Mouse (Mus musculus): Measurements from ENCODE around the gene Slc9a4. TPM values are rescaled to one million over a fixed set of nuclear protein-coding genes. Genes with fewer than 3 reads are reported as not detected.

Slc9a4 gene
- 0.07 TPM for polyA plus RNA-seq (2012; fragmentation: generic; extraction: Trizol)
- long read RNA-seq, experiment 1, result 0 reads
- long read RNA-seq, experiment 2, partial matches to known transcripts, result 1 of 3 reads
- long read RNA-seq, experiment 2, other reads (novel, unspliced or antisense), result 2 of 3 reads

DNA sequence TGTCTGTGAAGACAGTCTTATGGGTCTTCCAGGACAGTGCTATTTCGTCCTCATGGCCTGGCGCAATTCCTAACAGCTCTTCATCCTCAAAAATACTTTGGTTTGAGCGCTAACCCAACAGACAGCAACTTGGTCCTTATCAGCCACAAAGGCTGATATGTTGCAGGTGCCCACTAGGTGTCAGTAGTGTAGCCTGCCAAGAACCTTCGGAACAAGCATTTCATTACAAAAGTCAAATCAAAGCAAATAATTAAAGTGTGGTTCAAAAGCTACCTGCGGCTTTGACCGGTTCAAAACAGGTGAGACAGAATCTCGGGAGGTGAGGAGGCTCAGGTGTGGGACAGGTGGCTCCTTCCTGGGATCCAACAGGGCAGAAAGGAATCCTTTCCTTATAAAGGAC lies at the start of gene Slc9a4:
Gene Slc9a4 (plus strand): TSS at position 298 of the 400 bp plus-strand sequence.
- H3K27me3 ChIP-seq (ENCODE audit: control insufficient read depth, insufficient read depth, insufficient read length), result no peaks in the 10 kb centered on the region
- TF ChIP-seq MYOG (IDR thresholded peaks at IDR 0.05; ENCODE audit: control insufficient read depth, extremely low read depth, insufficient read length) (no peak), CTCF (IDR thresholded peaks at IDR 0.05; ENCODE audit: control insufficient read depth, insufficient read depth, insufficient read length) (no peak), CEBPB (IDR thresholded peaks at IDR 0.05; ENCODE audit: low read depth) (no peak), MYOD1 (IDR thresholded peaks at IDR 0.05; ENCODE audit: control insufficient read depth, insufficient read length, low read depth) (no peak), FOSL1 (IDR thresholded peaks at IDR 0.05; ENCODE audit: insufficient read depth, low read length, poor library complexity, severe bottlenecking) (no peak), MAX (IDR thresholded peaks at IDR 0.05) (no peak), USF1 (IDR thresholded peaks at IDR 0.05; ENCODE audit: low read depth) (no peak)

DNA sequence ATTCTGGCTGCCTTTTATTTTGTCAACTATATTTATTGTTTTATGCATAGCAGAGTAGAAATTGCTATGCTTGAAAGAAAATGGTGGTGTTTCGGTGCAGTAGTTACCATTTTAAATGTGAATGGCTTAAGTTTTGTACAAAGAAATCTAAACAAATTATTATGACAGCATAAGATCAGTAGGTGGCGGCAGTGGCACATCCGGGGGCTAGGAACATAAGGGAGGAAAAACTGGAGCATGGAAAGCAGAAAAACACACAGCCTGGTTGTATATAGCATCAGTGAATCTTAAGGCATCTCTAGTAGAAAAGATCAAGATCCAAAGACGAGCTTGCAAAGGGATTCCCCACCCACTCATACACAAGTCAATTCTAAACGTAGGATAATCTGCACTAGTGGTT lies 42.3 kb upstream of the Slc9a4 start:
- H3ac ChIP-seq (ENCODE audit: control insufficient read depth, insufficient read length, low read depth), result no peak overlapping the region
- TF ChIP-seq MYOD1 (IDR thresholded peaks at IDR 0.05; ENCODE audit: control insufficient read depth, insufficient read length, low read depth) (no peak), MYOG (IDR thresholded peaks at IDR 0.05; ENCODE audit: control insufficient read depth, extremely low read depth, insufficient read length) (no peak), FOSL1 (IDR thresholded peaks at IDR 0.05; ENCODE audit: insufficient read depth, low read length, poor library complexity, severe bottlenecking) (no peak), CTCF (IDR thresholded peaks at IDR 0.05; ENCODE audit: control insufficient read depth, insufficient read depth, insufficient read length) (no peak), USF1 (IDR thresholded peaks at IDR 0.05; ENCODE audit: low read depth) (no peak)
- H3K79me3 ChIP-seq (ENCODE audit: low read depth), result no peaks in the 10 kb centered on the region
- no peaks in the 10 kb centered on the region for H3K79me2 ChIP-seq (ENCODE audit: control insufficient read depth, insufficient read depth)
- no peaks in the 10 kb centered on the region for H3K27me3 ChIP-seq (ENCODE audit: control insufficient read depth, insufficient read depth, insufficient read length)
- H3K4me3 ChIP-seq (ENCODE audit: insufficient read depth, poor library complexity, severe bottlenecking), result no peak overlapping the region
- H3K36me3 ChIP-seq (ENCODE audit: control insufficient read depth, insufficient read depth), result no peaks in the 10 kb centered on the region

More for the DNA sequence above, at the start of gene Slc9a4:
- Histone ChIP-seq H3K79me2 (ENCODE audit: control insufficient read depth, insufficient read depth) (no peaks in the 10 kb centered on the region), H3K79me3 (ENCODE audit: low read depth) (no peaks in the 10 kb centered on the region), H3ac (ENCODE audit: control insufficient read depth, insufficient read length, low read depth) (no peak within 1 kb of the TSS), H3K4me3 (ENCODE audit: insufficient read depth, poor library complexity, severe bottlenecking) (no peak within 1 kb of the TSS), H3K36me3 (ENCODE audit: control insufficient read depth, insufficient read depth) (no peaks in the 10 kb centered on the region)

DNA sequence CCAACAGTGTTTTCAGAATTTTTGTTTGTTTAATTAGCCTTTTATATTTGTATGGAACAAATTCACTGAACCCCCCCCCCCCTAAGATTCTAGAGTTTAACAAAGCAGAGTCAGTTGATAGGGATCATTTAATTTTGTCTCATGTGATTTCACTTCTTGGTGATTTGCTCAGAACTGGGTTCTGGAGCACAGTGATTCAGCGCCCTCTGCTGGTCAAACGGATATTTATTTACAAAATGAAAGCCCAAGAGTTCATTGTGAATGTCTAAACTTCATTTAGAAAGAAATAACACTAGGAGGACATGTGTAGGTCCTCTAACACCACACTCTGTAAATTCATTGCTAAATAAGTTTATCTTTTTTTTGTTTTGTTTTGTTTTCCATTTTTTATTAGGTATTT lies 35.2 kb upstream of the Slc9a4 start:
- no peak overlapping the region for H3K4me3 ChIP-seq (ENCODE audit: insufficient read depth, poor library complexity, severe bottlenecking)
- TF ChIP-seq FOSL1 (IDR thresholded peaks at IDR 0.05; ENCODE audit: insufficient read depth, low read length, poor library complexity, severe bottlenecking) (no peak), CEBPB (IDR thresholded peaks at IDR 0.05; ENCODE audit: low read depth) (no peak), USF1 (IDR thresholded peaks at IDR 0.05; ENCODE audit: low read depth) (no peak), CTCF (IDR thresholded peaks at IDR 0.05; ENCODE audit: control insufficient read depth, insufficient read depth, insufficient read length) (no peak), MYOD1 (IDR thresholded peaks at IDR 0.05; ENCODE audit: control insufficient read depth, insufficient read length, low read depth) (no peak), MYOG (IDR thresholded peaks at IDR 0.05; ENCODE audit: control insufficient read depth, extremely low read depth, insufficient read length) (no peak), MAX (IDR thresholded peaks at IDR 0.05) (no peak)
- peaks cover 7% of the 10 kb centered on the region for H3K36me3 ChIP-seq (ENCODE audit: control insufficient read depth, insufficient read depth)
- H3ac ChIP-seq (ENCODE audit: control insufficient read depth, insufficient read length, low read depth), result no peak overlapping the region
- no peaks in the 10 kb centered on the region for H3K27me3 ChIP-seq (ENCODE audit: control insufficient read depth, insufficient read depth, insufficient read length)
- no peaks in the 10 kb centered on the region for H3K79me2 ChIP-seq (ENCODE audit: control insufficient read depth, insufficient read depth)
- no peaks in the 10 kb centered on the region for H3K79me3 ChIP-seq (ENCODE audit: low read depth)

DNA sequence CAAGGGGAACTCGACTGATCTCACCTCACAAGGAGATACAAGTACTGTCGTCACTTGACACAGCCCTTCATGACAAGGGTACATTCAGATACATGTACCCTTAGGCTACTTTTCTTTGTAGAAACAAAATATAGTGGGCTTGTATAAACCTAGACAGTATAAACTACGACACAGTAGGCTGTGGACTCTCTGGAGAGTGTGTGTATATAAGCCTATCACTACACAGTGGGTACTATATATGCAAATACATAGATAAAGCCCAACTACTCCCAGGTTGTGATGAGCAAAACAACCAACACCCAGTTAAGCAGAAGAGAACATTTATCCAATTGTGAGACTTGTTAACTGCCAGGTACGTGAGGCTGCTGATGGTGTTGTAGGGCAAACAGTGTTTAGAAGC lies 33.2 kb upstream of the Slc9a4 start:
- Histone ChIP-seq H3K79me3 (ENCODE audit: low read depth) (no peaks in the 10 kb centered on the region), H3K27me3 (ENCODE audit: control insufficient read depth, insufficient read depth, insufficient read length) (no peaks in the 10 kb centered on the region), H3K4me3 (ENCODE audit: insufficient read depth, poor library complexity, severe bottlenecking) (no peak overlapping the region), H3K79me2 (ENCODE audit: control insufficient read depth, insufficient read depth) (no peaks in the 10 kb centered on the region), H3ac (ENCODE audit: control insufficient read depth, insufficient read length, low read depth) (no peak overlapping the region), H3K36me3 (ENCODE audit: control insufficient read depth, insufficient read depth) (peaks cover 7% of the 10 kb centered on the region)
- no peak for TF ChIP-seq MYOD1 (IDR thresholded peaks at IDR 0.05; ENCODE audit: control insufficient read depth, insufficient read length, low read depth)
- no peak for TF ChIP-seq MAX (IDR thresholded peaks at IDR 0.05)
- no peak for TF ChIP-seq MYOG (IDR thresholded peaks at IDR 0.05; ENCODE audit: control insufficient read depth, extremely low read depth, insufficient read length)
- no peak for TF ChIP-seq CEBPB (IDR thresholded peaks at IDR 0.05; ENCODE audit: low read depth)

DNA sequence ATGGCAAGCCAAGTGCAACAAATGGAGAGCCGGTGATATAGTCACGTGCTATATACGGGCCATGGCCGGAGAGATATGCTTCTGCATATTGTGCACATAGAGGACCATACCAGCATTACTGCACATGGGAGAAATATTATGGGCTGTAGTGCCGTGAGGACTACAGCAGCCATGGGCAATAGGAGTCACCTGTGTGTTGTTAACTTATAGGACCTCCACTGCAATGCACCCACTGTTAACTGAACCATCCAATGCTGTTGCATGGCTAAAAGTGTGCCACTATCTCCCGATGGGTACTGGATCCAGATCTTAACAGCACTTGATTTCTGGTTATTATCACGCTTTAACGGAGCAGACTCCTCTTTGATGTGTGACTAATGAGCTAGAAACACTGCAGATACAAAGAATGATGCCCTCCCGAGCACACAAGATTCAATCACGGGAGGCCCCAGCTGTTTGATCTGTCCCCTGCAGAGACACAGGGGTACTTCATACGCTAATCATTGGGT lies 32.8 kb upstream of the Slc9a4 start:
- H3K79me3 ChIP-seq (ENCODE audit: low read depth), result no peaks in the 10 kb centered on the region
- H3K36me3 ChIP-seq (ENCODE audit: control insufficient read depth, insufficient read depth), result peaks cover 7% of the 10 kb centered on the region
- TF ChIP-seq CEBPB (IDR thresholded peaks at IDR 0.05; ENCODE audit: low read depth) (no peak), MAX (IDR thresholded peaks at IDR 0.05) (no peak), CTCF (IDR thresholded peaks at IDR 0.05; ENCODE audit: control insufficient read depth, insufficient read depth, insufficient read length) (no peak), MYOG (IDR thresholded peaks at IDR 0.05; ENCODE audit: control insufficient read depth, extremely low read depth, insufficient read length) (no peak), USF1 (IDR thresholded peaks at IDR 0.05; ENCODE audit: low read depth) (no peak), FOSL1 (IDR thresholded peaks at IDR 0.05; ENCODE audit: insufficient read depth, low read length, poor library complexity, severe bottlenecking) (no peak), MYOD1 (IDR thresholded peaks at IDR 0.05; ENCODE audit: control insufficient read depth, insufficient read length, low read depth) (no peak)
- no peaks in the 10 kb centered on the region for H3K79me2 ChIP-seq (ENCODE audit: control insufficient read depth, insufficient read depth)
- no peak overlapping the region for H3K4me3 ChIP-seq (ENCODE audit: insufficient read depth, poor library complexity, severe bottlenecking)
- H3K27me3 ChIP-seq (ENCODE audit: control insufficient read depth, insufficient read depth, insufficient read length), result no peaks in the 10 kb centered on the region
- no peak overlapping the region for H3ac ChIP-seq (ENCODE audit: control insufficient read depth, insufficient read length, low read depth)

DNA sequence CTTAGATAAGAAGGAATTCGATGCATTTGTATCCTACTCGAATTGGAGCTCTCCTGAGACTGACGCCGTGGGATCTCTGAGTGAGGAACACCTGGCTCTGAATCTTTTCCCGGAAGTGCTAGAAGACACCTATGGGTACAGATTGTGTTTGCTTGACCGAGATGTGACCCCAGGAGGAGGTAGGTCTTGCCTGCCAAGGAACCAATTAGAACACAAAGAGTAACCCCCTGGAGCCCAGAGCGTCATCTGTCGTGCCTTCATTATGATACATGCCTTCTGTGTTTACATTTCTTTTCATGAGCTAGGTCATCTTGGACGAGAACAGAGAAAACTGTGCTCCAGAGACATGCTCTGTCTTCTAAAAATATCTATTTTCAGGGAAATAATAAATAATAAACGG lies 32.1 kb upstream of the Slc9a4 start:
- H3K4me3 ChIP-seq (ENCODE audit: insufficient read depth, poor library complexity, severe bottlenecking), result no peak overlapping the region
- H3K79me3 ChIP-seq (ENCODE audit: low read depth), result no peaks in the 10 kb centered on the region
- H3K27me3 ChIP-seq (ENCODE audit: control insufficient read depth, insufficient read depth, insufficient read length), result no peaks in the 10 kb centered on the region
- H3K79me2 ChIP-seq (ENCODE audit: control insufficient read depth, insufficient read depth), result no peaks in the 10 kb centered on the region
- no peak overlapping the region for H3ac ChIP-seq (ENCODE audit: control insufficient read depth, insufficient read length, low read depth)
- H3K36me3 ChIP-seq (ENCODE audit: control insufficient read depth, insufficient read depth), result peaks cover 7% of the 10 kb centered on the region
- TF ChIP-seq MAX (IDR thresholded peaks at IDR 0.05), result no peak
- no peak for TF ChIP-seq USF1 (IDR thresholded peaks at IDR 0.05; ENCODE audit: low read depth)
- TF ChIP-seq FOSL1 (IDR thresholded peaks at IDR 0.05; ENCODE audit: insufficient read depth, low read length, poor library complexity, severe bottlenecking), result no peak
- TF ChIP-seq CEBPB (IDR thresholded peaks at IDR 0.05; ENCODE audit: low read depth), result no peak
- TF ChIP-seq MYOD1 (IDR thresholded peaks at IDR 0.05; ENCODE audit: control insufficient read depth, insufficient read length, low read depth), result no peak
- no peak for TF ChIP-seq CTCF (IDR thresholded peaks at IDR 0.05; ENCODE audit: control insufficient read depth, insufficient read depth, insufficient read length)
- no peak for TF ChIP-seq MYOG (IDR thresholded peaks at IDR 0.05; ENCODE audit: control insufficient read depth, extremely low read depth, insufficient read length)
